Mouse (Mus musculus) monocyte, adult 2 months (primary cell): Measurements from ENCODE around the gene Pdik1l.
A peak's percentile ranks its signal among the peaks of the same experiment; 100 is the strongest.
"Not testable (repeated sequence)": the region's sequence is repeated elsewhere in the genome, so short reads cannot be mapped to it uniquely, and the experiment has no call there.

Experiments
- DNase-seq, 2 experiments: peaks; one replicate each; pipeline ENCODE4 v3.0.0; 2022; ENCODE audit warnings: low spot score in 2 of 2, low read depth in 1 of 2

The Pdik1l gene

GRCm38 (mm10) chr4:134298626-134299497 is 11.2 kb upstream of the Pdik1l start:
- DNase-seq, result no peak

DNA sequence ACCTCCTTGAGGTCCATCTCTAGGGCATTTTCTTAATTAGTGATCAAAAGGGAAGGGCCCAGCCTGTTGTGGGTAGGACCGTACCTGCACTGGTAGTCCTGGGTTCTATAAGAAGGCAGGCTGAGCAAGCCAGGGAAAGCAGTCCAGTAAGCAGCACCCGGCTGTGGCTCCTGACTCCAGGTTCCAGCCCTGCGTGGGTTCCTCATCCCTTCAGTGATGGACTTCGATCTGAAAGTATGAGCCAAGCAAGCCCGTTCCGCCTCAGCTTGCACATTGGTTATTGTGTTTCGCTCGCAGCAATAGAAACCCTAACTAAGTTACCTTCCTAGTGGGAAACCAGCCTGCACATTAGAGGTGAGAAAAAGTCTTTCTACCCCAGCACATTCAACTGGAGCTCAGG is 9.7 kb upstream of the Pdik1l start:
- DNase-seq, result no peak

- DNase-seq, result no peak
Observed at GRCm38 (mm10) chr4:134296523-134296922, 8.8 kb upstream of the Pdik1l start.

DNA sequence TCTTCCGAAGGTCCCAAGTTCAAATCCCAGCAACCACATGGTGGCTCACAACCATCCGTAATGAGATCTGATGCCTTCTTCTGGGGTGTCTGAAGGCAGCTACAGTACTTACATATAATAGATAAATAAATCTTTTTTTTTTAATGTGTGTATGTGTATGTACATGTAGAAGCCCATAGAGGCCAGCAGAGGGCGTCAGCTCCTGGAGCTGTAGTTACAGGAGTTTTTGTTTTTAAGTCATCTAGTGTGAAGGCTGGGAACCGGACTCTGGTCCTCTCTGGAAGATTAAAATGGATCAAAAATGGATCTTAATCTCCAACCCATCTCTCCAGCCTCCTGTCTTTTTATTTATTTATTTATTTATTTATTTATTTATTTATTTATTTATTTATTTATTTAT is 8.4 kb upstream of the Pdik1l start:
- not testable (repeated sequence) for DNase-seq

- DNase-seq, result no peak
Observed at GRCm38 (mm10) chr4:134293692-134294163, 6.0 kb upstream of the Pdik1l start.

- DNase-seq, result no peak
Observed at GRCm38 (mm10) chr4:134293061-134293691, 5.5 kb upstream of the Pdik1l start.

- DNase-seq, result peak in 1 of 2 experiments; percentile 65
Observed at GRCm38 (mm10) chr4:134292067-134292466, 4.4 kb upstream of the Pdik1l start.

DNA sequence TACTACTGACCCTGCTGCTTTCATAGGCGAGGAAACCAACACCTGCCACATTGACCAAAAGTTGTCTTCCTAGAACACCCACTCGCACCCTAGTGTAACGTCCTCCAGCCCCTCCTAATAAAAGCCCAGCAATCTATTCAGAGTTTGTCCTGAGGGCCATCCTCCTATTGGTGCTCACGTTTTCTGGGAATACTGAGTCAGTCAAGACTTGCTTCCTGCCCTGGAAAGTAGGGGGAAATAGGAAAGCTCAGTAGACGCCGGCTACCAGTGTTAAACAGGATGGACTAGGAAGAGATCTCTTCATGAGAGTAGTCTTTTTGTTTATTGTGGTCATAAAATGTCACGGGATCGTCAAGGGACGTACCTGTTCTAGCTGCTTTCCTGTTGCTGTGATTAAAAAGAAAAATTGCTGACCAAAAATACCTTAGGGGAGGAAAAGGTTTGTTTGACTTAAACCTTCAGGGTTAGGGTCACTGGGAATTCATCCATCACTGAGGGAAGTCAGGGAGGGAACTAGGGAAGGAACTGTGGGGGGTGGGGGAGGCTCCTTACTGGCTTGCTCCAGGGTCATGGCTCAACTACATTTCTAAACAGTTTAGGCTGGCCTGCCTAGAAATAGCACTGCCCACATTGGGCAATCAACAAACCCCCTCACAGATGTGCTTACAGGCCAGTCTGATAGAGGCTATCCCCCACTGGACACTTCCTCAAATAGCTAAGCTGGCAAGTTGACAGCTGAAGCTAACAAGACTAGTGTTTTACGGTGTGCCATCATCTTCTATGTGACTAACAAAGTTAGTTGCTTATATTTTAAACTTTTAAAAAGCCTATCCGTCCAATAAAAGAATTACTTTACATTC is 932 bp upstream of the Pdik1l start:
- no peak for DNase-seq

DNA sequence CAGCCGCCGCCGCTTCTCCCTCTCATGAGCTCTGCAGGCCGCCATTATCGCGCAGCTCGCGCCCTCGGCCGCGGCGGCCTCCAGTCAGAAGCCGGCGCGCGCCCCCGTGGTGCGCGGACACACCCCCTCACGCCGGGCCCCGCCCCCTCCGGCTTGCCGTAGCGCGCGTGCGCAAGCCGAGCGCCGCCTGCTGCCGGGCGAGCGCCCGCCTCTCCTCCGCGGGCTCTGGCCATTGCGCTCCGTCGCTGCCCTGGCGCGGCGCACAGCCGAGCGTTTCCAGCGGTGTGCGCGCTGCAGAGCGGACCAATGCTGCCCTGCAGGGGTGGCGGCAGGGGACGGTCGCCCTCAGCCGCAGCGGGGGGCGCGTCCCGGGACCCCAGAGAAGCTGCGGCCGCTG is 529 bp downstream of the Pdik1l start:
- peak; percentile 88 to 96 for DNase-seq

- DNase-seq, result no peak
Observed at GRCm38 (mm10) chr4:134286226-134287167, 1.2 kb downstream of the Pdik1l start.

GRCm38 (mm10) chr4:134284942-134285341 is 2.8 kb downstream of the Pdik1l start:
- no peak for DNase-seq

DNA sequence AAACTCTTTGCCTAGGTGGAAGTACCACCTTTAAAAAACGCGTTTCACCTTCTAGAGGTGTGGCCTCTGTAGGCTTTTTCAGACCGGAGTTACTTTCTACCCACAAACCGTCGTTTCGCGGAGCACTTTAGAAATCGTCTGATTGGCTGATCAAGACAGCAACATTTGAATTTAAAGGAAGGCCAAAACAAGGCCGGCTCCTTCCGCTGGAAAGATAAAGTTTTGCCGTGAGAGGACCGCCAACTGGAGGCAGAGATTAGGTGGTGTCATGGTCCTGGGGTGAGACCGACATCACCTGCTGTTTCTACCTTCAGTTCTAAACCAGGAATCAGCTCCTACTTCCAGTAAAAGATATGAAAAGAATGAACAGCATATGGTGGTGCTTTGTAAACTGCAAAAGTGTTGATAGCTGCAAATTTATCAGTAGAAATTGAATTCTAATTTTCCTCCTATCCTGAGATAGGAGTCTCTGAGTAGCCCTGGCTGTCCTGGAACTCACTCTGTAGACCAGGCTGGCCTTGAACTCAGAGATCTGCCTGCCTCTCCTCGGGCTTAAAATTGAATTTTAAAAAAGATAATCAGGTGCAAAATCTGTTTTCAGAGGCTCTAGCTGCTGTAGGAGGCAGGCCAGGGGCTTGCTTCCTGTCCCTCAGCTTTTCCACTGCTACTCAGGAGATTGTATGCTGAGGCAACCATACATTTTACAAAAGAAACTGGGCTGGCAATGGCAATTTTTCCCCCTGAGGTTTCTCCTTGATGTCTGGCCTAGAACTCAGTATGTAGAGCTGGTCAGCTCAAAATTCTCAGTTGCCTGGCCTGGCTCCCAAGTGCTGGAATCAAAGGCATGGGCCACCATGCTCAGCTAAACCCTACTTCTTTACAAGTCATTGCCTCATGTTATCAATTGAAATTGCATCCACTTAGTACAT is 14.0 kb downstream of the Pdik1l start:
- DNase-seq, result no peak

GRCm38 (mm10) chr4:134272731-134273416 is 14.8 kb downstream of the Pdik1l start:
- no peak for DNase-seq

GRCm38 (mm10) chr4:134271979-134272378 is 15.7 kb downstream of the Pdik1l start:
- DNase-seq, result no peak

DNA sequence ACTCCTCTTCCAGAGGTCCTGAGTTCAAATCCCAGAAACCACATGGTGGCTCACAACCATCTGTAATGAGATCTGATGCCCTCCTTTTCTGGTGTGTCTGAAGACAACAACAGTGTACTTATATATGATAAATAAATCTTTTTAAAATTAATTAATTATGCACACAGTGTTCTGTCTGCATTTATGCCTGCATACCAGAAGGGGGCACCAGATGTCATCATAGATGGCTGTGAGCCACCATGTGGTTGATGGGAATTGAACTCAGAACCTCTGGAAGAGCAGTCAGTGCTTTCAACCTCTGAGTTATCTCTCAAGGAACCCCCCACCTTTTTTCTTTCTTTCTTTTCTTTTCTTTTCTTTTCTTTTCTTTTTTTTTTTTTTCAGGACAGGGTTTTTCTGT is 18.1 kb downstream of the Pdik1l start:
- not testable (repeated sequence) for DNase-seq

DNA sequence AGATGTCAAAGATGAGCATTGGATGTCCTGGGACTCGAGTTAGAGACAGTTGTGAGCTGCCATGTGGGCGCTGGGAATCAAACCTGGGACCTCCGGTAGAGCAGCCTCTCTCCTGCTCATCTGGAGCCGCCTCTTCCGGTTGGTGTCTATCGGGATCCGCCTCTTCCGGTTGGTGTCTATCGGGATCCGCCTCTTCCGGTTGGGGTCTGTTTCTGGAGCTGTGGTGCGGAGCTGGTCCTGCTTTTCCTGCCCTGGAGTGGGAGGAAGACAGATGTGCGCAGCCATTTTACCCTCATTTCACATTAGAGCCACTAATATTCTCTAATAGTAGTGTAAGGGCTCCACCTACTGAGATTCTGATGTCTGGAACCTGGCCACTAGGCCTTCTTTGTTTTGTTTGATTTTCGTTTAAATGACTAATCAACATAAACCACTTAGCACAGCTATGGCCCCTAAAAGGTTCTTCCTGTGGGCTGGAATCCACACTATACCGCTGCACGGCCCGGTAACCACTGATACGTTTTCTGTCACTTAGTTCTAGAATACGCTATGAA is 19.5 kb downstream of the Pdik1l start:
- no peak for DNase-seq

DNA sequence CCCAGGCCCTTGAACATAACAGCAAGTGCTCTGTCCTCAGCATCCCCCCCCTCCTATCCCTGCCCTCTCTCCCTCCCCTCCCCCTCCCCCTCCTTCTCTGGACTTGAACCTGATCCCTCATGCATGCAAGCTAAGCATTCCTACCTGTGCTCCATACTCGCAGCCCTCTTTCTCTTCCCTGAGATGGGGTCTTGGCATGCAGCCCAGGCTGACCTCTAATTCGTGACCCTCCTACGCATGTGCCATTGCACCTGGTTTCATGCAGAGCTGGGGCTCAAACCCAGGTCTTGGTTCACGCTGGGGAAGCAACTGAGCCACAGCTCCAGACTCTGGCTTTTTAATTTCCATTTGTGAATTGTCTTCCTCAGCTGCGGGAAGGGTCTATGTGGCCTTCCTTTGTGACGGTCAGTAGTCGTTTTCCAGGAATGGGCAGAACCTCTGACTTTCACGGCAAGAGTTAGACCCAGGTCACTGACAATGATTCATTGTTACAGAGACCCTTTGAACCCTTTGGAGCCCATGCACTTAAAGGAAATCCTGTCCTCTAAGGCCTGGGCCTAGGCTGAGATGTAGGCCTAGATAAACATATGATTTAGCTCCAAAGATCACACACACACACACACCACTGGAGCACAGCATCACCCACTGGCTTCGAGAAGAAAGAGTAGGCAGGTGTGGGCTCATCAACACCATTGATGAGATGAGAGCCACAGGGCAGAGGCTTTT is 21.7 kb downstream of the Pdik1l start:
- no peak for DNase-seq

GRCm38 (mm10) chr4:134263191-134263590 is 24.5 kb downstream of the Pdik1l start:
- DNase-seq, result no peak
